Mouse (Mus musculus): Measurements from ENCODE around the gene Ercc5.

The Ercc5 gene

DNA sequence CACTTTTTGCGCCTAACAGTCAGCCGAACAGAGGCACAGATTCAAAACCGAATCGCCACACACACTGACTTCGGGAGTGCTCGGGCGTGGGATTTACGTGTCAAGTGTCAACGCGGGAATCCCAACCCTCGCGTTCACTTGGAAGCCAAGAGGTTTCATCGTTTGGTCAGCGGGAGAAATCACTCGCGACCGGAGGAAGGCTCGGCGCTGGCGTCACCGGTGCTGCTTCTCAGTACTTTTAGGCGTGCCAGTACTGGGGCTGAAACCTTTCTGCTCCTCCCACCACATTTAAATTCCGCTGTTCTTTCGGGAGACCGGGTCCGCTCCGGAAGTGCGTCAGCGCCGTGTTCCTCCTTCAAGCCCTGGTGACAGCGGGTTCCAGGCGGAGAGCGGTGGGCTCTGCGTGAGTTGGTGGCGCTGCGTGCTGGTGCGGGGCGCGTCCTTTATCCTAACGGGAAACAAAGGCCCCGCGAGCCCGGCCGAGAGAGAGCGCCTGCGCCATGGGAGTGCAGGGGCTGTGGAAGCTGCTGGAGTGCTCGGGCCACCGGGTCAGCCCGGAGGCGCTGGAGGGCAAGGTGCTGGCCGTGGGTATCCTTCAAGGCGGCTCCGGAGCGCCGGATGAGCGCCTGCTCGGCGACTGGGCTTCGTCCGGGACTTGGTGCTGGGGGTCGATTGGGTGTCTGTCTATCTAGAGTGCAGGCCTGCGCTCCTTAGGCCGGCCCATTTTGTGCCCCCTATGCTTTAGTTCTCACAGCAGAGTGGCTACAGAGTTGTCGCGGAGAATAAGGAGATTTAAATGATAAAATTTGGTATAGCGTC lies at the start of gene Ercc5:
Ercc5 (plus strand) TSS at position 182 of the 819 bp plus-strand sequence.
- peak; percentile 87 to 90 for DNase-seq

DNA sequence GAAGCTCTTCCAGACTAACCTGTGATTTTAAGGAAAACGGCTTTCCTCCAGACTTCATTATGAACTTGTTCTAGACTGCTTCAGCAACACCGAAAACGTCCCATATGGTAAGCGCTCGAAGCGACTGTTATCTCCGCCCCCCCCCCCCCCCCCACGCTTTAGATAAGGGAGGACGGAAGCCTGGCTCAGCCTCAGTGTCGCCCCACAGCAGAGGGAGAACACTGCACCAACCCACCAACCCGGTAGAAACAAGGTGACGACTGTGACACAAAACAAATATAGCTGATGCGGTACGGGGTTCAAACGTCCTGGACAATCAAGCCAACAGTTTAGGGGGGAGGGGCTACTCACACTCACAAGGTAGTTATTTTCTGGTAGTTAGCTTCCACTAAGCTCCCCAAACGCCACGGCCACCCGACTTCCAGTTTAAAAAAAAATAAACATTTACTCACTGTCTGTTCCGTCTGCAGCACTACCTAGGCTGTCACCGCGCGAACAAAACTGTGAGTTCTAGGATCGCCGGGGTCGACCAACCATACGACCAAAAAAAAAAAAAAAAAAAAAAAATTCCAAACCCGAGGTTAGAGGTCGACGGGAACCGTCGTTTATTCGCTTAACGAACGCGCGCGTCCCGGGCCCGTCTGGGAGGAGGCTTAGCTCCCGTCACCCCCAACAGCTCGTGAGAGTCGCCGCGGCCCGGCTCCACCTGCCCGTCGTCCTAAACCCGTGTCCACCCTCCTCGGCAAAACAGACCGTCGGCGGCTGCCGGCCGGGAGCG lies 45.9 kb upstream of the Ercc5 start:
- DNase-seq, result peak; percentile 26 to 43

GRCm38 (mm10) chr1:44102259-44102717 lies 45.3 kb upstream of the Ercc5 start, which contains the start of gene Tex30:
Gene Tex30, minus strand, starts transcription at chr1:44102441.
- peak; percentile 95 to 97 for DNase-seq

DNA sequence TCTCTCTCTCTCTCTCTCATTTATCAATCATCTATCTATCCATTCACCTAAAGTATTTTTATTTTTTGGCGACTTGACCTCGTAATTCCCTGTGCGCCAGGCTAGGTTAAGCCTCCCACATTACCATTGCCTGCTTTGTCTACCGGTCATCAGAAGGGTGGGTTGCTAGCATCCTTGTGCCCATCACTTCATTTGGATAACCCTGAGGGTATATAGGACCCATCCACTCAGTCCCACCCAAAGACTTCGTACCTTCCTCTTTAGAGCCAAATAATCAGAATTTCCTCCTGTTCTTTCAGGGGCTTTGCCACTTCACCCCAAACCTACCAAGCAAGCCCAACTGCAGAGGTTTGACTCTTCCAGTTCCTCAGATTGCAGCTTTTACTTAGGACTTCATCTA lies 44.6 kb upstream of the Ercc5 start:
- DNase-seq, result no peak

GRCm38 (mm10) chr1:44117571-44117970 lies 30.0 kb upstream of the Ercc5 start:
- DNase-seq, result no peak

GRCm38 (mm10) chr1:44118239-44119054 lies 29.1 kb upstream of the Ercc5 start, which contains the start of the genes Kdelc1 and Bivm:
Gene Kdelc1, minus strand, starts transcription at chr1:44118808.
Gene Bivm, plus strand, starts transcription at chr1:44118957.
- DNase-seq, result peak; percentile 90 to 94

DNA sequence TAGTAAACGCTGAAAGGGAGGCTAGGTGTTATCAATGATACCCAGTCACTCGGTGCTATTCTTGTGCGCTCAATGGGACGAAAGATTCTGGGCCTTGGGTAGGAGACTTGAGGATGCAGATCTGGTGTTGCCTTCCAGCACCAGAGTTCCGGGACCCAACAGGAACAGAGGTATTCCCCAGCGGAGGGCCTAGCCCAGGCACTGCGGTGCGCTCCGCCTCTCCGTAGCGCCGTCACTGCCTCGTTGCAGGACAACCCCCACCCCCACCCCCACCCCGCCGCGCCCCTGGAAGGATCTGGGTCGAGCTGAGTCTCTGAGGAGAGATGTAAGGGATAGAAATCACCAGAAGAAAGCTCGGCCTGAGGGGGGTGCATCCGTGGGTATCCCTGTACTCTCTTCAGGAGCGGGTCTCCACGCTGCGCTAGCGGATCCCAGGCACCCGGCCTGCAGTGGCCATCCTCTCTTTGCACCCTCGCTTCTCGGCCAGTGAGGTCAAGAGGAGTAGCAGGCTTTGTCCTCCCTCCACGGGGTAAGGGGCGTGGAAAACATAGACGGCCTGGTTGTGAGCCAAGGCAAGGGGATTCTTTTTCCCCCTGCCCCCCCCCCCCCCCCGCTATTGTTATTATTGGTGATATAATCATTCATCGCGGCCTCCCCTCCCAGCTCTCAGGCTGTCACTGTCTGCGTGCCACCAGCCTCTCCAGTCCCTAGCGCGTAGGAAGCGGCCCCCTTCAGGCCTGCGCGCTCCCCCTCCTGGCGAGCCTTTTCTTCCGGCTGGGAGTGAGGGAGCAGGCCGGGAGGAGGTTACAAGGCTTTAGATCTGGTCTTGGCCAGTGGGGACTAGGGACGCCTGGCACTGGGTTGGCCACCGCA lies 28.1 kb upstream of the Ercc5 start:
- peak; percentile 89 to 92 for DNase-seq

DNA sequence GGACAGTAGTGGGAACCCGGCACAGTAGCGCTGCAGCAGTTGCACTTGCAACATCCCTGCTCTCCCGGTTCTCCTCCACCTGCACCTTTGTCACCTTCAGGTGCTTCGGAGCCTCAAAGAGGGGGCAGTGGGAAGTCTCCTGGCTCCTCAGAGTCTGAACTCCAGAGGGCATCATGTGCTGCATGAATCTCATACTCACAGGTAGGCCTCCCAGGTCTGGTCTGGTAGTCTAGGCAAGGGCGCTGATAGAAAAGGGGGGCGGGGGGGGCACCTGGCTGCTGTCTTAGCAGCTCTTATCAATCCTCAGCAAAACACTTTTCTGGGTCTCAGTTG lies 27.5 kb upstream of the Ercc5 start:
- DNase-seq, result no peak

DNA sequence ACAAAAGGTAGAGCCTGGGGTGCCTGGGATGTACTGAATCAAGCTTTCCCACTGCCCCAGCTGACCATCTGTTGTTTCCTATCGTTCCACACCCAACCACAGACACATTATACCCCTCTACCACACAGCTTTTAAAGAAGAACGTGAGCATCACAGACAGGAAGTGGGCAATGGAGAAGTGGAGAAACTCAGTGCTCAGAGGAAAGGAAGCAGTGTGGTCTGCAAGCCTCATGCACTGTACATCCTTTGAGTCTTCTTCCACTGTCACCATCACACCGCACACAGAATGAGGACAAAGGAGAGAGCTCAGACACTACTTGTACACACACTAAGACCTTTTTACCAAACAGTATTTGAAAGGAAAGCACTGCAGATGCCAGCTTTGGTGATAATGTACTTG lies 25.3 kb upstream of the Ercc5 start:
- no peak for DNase-seq

DNA sequence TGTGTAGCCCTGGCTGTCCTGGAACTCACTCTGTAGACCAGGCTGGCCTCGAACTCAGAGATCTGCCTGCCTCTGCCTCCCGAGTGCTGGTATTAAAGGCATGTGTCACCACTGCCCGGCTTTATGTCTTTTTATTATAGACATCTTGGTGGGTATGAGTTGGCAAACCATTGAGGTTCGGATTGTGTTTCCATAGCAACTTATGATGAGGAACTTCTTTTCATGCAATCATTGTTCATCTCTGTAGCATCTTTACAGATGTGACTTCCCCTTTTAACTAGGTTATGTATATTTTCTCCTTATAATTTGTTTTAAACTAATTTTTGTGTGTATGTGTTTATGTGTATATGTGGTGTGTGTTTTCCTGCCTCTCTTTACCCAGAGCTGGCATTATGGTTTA lies 22.0 kb upstream of the Ercc5 start:
- no peak for DNase-seq

- no peak for DNase-seq
Observed at GRCm38 (mm10) chr1:44129929-44130581, 17.5 kb upstream of the Ercc5 start.

DNA sequence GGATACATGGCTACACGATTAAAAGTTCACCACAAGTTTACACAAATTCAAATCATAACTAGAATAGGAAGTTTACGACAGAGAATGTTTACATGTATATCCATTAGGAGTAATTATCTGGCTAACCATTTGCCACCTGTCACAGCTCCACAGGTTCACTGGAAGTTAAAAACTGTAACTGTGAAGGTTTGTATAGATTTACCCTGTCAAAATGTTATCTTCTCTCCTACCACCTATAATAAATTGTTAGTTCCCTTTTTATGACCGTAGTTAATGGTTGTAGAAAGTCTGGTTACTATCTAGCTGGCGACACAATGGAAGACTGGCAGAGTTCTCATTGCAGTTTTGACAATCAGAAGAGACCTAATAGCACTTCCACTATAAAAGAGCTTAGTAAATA lies 7.3 kb upstream of the Ercc5 start:
- no peak for DNase-seq

- no peak for DNase-seq
Observed at GRCm38 (mm10) chr1:44142747-44143146, 4.8 kb upstream of the Ercc5 start.

- DNase-seq, result no peak
Observed at GRCm38 (mm10) chr1:44148706-44149105, 1.2 kb downstream of the Ercc5 start.

DNA sequence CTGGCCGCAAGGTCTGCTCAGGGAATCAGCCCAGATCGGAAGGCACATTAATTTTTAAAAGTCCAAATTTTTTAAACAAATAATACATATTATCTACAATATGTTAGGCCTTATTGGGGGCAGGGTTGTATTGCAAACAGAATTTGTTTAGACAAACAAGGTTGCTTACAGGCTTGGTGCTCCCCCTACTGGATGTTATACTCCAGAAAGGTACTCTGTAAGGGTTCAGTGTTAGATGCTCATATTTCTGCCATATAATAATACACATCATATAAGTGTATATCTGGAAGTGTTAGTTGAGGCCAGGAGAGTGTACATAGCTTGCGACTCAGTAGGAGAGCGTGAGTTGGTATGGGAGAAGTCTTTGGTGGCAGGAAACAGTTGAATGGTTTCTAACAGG lies 7.7 kb downstream of the Ercc5 start:
- DNase-seq, result no peak

DNA sequence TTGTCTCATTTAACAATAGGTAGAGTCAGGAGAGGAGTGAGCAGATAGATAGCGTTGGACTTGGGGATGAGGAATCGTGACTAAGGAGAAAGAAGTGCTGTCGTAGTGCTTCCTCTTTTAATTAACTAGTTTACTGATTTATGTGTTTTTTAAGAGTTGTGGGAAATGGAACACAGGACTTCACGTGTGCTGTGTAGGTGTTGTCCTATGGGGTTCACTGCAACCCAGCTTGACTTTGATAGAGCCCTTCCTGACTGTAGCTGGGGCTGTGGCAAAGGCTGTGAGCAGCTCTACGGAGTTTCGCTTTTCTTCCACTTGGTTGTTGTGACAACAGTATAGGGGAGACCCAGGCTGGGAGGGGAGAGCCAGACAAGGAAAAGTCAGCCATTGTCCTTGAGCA lies 10.8 kb downstream of the Ercc5 start:
- DNase-seq, result no peak

GRCm38 (mm10) chr1:44161818-44162217 lies 14.3 kb downstream of the Ercc5 start:
- no peak for DNase-seq

GRCm38 (mm10) chr1:44162389-44162788 lies 14.8 kb downstream of the Ercc5 start:
- DNase-seq, result no peak

DNA sequence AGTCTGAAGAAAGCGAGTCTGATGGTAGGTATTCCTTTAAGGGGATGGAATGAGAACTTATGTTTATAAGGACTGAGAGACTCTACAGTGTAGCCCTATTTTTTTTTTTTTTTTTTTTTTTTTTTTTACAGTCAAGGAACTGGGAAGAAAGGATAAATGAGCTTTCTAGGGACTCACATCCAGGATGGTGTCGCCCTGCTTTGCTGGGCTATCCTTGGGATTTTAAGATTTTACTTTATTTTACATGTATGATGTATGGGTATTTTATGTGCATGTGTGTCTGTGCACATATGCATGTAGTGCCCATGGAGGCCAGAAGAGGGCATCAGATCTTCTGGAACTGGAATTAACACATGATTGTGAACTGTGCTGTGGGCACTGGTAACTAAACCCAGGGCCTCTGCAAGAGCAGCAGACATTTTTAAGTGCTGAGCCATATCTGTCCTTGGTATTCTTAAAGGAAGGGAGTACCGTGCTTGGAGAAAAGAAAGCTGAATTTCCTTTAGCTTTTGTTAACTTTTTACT lies 20.4 kb downstream of the Ercc5 start:
- no peak for DNase-seq

- DNase-seq, result no peak
Observed at GRCm38 (mm10) chr1:44172656-44173055, 25.1 kb downstream of the Ercc5 start.

DNA sequence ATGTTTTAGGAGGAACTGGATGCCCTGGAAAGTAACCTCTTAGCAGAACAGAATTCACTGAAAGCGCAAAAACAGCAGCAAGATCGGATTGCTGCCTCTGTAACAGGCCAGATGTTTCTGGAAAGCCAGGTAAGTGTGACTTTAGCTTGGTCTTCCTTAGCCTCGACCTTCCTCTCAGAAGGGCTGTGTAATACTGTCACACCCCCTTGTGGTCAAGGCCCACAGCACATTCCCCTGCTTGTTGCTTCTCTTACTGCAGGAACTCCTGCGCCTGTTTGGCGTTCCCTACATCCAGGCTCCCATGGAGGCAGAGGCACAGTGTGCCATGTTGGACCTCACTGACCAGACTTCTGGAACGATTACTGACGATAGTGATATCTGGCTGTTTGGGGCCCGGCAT lies 26.4 kb downstream of the Ercc5 start:
- no peak for DNase-seq
